Mouse (Mus musculus): ENCODE data around the gene Stat3. TPM values are rescaled to one million over a fixed set of nuclear protein-coding genes. Genes with fewer than 3 reads are reported as not detected.

Gene Stat3
- polyA plus RNA-seq, 1 experiment from 2014 or later, result 33.7 TPM

DNA sequence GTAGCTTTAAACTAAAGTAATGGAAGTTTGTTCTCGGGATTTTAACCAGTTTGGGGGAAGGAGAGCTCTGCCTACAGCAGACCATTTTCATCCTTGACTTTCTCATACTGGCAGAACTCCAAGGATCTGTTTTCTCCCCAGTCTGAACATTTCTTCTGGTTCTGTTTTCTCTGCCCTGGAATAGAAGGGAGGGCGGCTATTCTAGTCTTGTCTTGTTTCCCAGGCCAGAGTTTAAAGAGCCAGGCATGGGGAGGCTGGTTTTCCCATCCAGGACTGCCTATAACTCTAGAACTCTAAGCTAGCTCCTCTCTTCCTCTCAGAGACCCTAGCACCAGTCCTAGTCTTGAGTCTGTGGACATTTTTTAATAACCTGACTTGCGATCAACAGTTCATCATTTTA lies 20.5 kb upstream of the Stat3 start:
- Histone ChIP-seq H3K27me3 (ENCODE audit: insufficient read depth, poor library complexity, severe bottlenecking) (peaks cover 27% of the 10 kb centered on the region), H3K4me3 (no peak overlapping the region), H3K9me3 (no peaks in the 10 kb centered on the region), H3K27ac (no peak overlapping the region), H3K4me1 (peaks cover 63% of the 10 kb centered on the region), H3K36me3 (peaks cover 56% of the 10 kb centered on the region)
- WGBS, result 29% methylated on average over 3 of the region's 3 CpGs
- no peak for DNase-seq (ENCODE audit: low spot score)

DNA sequence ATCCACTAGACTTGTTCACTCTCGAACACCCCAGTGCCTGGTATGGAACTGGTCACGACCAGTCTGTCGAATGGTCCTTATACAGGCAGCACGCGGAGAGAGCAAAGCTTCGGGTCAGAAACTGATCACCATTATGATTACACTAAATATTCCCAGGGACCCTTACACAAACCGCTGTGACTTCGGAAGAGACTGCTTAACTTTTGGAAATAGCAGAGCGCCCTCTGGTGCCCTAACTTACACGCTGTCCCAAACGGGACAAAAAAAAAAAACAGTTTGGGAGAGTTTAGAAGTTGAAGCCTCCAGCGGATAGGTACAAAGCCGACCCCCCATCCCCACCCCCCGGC lies 20.1 kb upstream of the Stat3 start:
- H3K4me3 ChIP-seq, result peak overlapping the region; percentile 46
- no peak for DNase-seq (ENCODE audit: low spot score)
- peaks cover 52% of the 10 kb centered on the region for H3K36me3 ChIP-seq
- H3K4me1 ChIP-seq, result peaks cover 59% of the 10 kb centered on the region
- H3K27ac ChIP-seq, result no peak overlapping the region
- H3K27me3 ChIP-seq (ENCODE audit: insufficient read depth, poor library complexity, severe bottlenecking), result peaks cover 24% of the 10 kb centered on the region
- H3K9me3 ChIP-seq, result no peaks in the 10 kb centered on the region
- WGBS, result 5% methylated on average over 14 of the region's 14 CpGs

DNA sequence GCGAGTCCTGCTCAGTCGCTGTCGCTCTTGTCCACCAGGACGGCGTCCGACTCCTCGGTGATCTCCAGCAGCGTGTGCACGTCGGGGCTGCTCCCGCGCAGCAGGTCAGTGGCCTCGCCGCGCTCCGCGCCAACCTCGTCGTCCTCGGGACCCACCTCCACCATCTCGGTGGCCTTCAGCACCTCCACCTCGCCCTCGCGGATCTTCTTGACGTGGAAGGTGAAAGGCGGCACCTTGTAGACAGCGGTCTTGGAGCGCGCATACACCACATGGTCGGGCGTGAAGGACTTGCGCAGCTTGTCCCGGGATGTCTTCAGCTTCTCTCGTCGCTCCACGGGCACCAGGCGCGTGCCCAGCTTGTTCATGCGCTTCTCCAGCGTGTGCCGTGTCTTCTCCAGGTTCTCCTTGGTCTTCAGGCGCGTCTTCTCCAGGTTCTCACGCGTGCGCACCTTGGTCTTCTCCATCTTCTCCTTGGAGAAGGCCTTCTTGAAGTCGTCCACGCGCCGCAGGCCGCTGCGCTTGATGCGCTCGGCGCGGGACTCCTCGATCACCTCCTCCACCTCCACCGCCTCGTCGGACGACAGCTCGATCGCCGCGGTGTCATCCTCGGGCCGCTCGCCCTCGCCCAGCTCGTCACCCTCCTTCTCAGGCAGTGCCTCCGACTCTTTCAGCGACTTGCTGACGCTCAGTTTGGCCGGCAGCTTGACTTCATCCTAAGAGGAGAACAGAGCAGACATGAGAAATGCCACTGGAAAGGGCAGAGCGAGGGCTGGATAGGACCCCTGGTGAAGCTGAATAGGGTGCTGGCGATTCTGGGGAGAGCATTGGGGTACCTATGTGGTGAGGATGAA lies 19.5 kb upstream of the Stat3 start:
- peaks cover 53% of the 10 kb centered on the region for H3K4me1 ChIP-seq
- H3K36me3 ChIP-seq, result peaks cover 46% of the 10 kb centered on the region
- H3K9me3 ChIP-seq, result no peaks in the 10 kb centered on the region
- peak overlapping the region; percentile 46 for H3K4me3 ChIP-seq
- WGBS, result 26% methylated on average over 76 of the region's 76 CpGs
- peak overlapping the region; percentile 22; the same call in 1 of the 2 replicates for H3K27ac ChIP-seq
- peaks cover 24% of the 10 kb centered on the region for H3K27me3 ChIP-seq (ENCODE audit: insufficient read depth, poor library complexity, severe bottlenecking)
- no peak for DNase-seq (ENCODE audit: low spot score)

DNA sequence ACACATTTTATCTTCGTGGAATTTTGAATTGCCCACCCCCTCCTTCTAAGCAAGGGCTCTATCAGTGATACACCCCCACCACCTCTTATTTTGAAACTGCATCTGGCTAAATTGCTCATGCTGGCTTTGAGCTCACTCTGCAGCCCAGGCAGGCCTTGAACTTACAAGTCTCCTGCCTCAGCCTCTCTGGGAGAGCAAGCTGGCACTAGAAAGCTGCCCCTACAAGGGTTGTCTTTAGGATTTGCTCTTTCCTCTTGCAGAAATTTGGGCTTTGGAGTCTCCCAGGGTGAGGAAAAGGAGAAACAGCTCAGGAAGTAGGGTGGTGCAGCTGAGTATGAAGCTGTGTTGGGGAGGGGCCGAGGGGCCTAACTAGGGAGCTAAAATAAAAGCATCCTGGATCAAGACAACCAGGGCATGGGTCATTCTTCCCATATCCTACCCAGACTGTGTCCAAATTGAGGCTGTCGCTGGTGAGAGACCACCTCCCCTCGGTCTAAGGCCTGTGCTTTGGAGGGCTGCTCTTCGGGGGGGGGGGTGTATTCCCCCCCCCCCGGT lies 18.7 kb upstream of the Stat3 start:
- Histone ChIP-seq H3K4me3 (no peak overlapping the region), H3K36me3 (peaks cover 43% of the 10 kb centered on the region), H3K9me3 (no peaks in the 10 kb centered on the region), H3K27ac (no peak overlapping the region), H3K27me3 (ENCODE audit: insufficient read depth, poor library complexity, severe bottlenecking) (peaks cover 24% of the 10 kb centered on the region), H3K4me1 (peaks cover 45% of the 10 kb centered on the region)
- WGBS, result 42% methylated on average over 6 of the region's 6 CpGs
- DNase-seq (ENCODE audit: low spot score), result no peak

DNA sequence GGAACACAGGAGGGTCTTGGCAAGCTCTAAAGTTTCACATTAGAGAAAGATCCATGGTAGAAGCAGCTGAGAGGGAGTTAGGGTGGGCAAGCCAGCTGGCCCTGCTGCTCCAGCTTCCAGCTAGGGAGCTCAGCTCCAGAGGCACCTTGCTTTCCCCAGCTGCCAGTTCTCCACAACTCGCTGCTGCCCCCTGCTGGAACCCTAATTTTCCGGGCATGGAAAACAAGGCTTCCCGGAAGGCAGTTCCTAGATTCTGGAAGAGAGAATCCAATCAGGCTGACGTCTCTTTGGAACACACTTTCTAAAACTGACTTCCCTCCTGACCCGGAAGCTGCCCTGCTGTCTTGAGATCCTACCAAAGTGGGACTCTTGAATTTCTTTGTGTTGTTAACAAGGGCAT lies 17.9 kb upstream of the Stat3 start:
- Histone ChIP-seq H3K27me3 (ENCODE audit: insufficient read depth, poor library complexity, severe bottlenecking) (peaks cover 24% of the 10 kb centered on the region), H3K4me3 (no peak overlapping the region), H3K4me1 (peaks cover 45% of the 10 kb centered on the region), H3K9me3 (no peaks in the 10 kb centered on the region), H3K36me3 (peaks cover 37% of the 10 kb centered on the region), H3K27ac (no peak overlapping the region)
- DNase-seq (ENCODE audit: low spot score), result peak; percentile 94
- WGBS, result 7% methylated on average over 5 of the region's 5 CpGs

DNA sequence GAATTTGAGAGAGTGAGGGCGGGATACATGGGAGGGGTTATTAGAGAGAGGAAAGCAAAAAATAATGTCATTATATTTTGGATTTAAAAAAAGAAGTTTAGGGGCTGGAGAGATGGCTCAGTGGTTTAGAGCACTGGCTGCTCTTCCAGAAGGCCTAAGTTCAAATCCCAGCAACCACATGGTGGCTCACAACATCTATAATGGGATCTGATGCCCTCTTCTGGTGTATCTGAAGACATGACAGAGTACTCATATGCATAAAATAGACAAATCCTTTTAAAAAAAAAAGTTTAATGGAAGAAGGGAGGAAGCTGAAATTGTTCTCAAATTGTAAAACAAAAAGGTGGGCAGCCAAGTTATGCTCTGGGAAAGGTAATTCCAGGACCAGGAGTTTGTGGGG lies 10.2 kb upstream of the Stat3 start:
- Histone ChIP-seq H3K4me1 (peaks cover 18% of the 10 kb centered on the region), H3K4me3 (no peak overlapping the region), H3K27ac (no peak overlapping the region), H3K9me3 (no peaks in the 10 kb centered on the region), H3K36me3 (no peaks in the 10 kb centered on the region), H3K27me3 (ENCODE audit: insufficient read depth, poor library complexity, severe bottlenecking) (no peaks in the 10 kb centered on the region)
- no peak for DNase-seq (ENCODE audit: low spot score)
- 96% methylated on average over 1 of the region's 1 CpGs for WGBS

DNA sequence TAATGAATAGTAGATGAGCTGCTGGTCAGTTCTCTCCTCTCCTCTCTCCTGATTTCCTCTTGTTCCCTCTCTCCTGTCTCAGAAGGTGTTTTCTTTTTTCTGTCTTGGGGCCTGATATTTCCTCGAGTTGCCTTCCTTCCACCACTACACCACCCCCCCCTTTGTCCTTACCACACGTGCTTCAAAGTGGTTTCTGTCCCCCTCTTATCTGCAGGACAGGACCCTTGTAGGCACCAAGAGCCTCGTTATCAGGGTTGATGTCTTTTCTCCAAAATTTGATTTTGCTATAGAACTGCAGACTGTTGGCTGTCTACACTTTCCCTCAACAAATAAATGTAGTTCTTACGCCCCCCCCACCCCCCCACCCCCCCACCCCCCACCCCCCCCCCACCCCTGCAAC lies 9.0 kb upstream of the Stat3 start:
- no peak for DNase-seq (ENCODE audit: low spot score)

DNA sequence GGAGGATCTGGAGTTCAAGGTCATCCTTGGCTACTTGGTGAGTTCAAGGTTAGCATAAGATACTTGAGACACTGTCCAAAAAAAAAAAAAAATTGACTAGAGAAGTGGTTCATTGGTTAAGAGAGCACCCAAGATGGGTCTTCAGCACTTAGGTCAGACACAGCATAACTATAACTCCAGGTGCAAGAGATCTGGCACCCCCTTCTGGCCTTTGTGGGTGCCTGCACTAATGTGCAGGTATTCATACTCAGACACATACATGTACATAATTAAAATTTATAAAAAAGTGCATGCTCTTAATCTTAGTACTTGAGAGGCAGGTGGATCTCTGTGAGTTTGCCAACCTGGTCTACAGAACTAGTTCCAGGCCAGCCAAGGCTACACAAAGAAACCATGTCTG lies 8.2 kb upstream of the Stat3 start:
- Histone ChIP-seq H3K27me3 (ENCODE audit: insufficient read depth, poor library complexity, severe bottlenecking) (no peaks in the 10 kb centered on the region), H3K4me3 (no peak overlapping the region), H3K4me1 (peaks cover 14% of the 10 kb centered on the region), H3K27ac (no peak overlapping the region), H3K9me3 (no peaks in the 10 kb centered on the region), H3K36me3 (no peaks in the 10 kb centered on the region)
- DNase-seq (ENCODE audit: low spot score), result no peak

More for the DNA sequence above, 9.0 kb upstream of the Stat3 start:
- Histone ChIP-seq H3K4me1 (peaks cover 18% of the 10 kb centered on the region), H3K27me3 (ENCODE audit: insufficient read depth, poor library complexity, severe bottlenecking) (no peaks in the 10 kb centered on the region), H3K36me3 (no peaks in the 10 kb centered on the region), H3K27ac (no peak overlapping the region), H3K4me3 (no peak overlapping the region), H3K9me3 (no peaks in the 10 kb centered on the region)
- 30% methylated on average over 4 of the region's 4 CpGs for WGBS

DNA sequence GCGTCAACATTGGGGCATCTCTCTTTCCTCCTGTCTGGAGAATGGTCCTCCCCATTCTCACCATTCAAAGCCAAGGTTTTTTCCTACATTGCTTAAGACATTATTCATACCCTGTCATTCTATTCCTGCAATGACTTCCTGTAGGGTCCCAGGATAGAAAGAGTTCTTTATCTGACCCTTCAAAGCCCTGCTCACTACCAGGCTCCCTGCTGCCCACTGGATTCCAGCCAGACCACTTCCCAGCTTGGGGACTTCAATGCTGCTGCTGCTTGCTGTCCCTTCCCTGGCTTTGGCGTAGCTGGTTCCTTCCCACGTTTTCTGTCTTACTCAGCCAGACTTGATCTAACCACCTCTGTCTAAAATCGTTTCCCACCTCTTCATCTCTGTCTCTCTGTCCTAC lies 7.5 kb upstream of the Stat3 start:
- Histone ChIP-seq H3K27ac (no peak overlapping the region), H3K27me3 (ENCODE audit: insufficient read depth, poor library complexity, severe bottlenecking) (no peaks in the 10 kb centered on the region), H3K4me3 (no peak overlapping the region), H3K4me1 (peaks cover 7% of the 10 kb centered on the region; the same call in 1 of the 2 replicates), H3K36me3 (no peaks in the 10 kb centered on the region), H3K9me3 (no peaks in the 10 kb centered on the region)
- DNase-seq (ENCODE audit: low spot score), result no peak
- 40% methylated on average over 4 of the region's 4 CpGs for WGBS

DNA sequence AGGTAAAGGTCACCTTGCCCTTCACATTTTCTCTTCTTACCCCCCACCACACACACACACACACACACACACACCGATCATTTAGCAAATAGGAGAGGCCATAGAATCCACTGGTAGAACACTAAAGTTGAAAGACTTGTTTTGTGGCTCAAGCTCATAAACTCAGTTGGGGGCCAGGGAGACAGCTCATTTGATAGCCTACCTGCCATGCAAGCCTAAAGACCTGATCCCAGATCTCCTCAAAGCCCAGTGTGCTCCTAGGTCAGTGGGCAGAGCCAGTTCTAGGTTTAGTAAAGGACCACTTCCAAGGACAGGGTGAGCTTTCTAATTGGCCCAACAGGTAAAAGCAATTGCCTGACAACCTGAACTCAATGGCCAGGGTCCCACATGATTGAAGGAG lies 3.0 kb upstream of the Stat3 start:
- no peaks in the 10 kb centered on the region for H3K36me3 ChIP-seq
- WGBS, result 88% methylated on average over 1 of the region's 1 CpGs
- no peak overlapping the region for H3K27ac ChIP-seq
- H3K9me3 ChIP-seq, result no peaks in the 10 kb centered on the region
- peaks cover 22% of the 10 kb centered on the region for H3K4me1 ChIP-seq
- H3K4me3 ChIP-seq, result no peak overlapping the region
- H3K27me3 ChIP-seq (ENCODE audit: insufficient read depth, poor library complexity, severe bottlenecking), result no peaks in the 10 kb centered on the region
- DNase-seq (ENCODE audit: low spot score), result no peak

DNA sequence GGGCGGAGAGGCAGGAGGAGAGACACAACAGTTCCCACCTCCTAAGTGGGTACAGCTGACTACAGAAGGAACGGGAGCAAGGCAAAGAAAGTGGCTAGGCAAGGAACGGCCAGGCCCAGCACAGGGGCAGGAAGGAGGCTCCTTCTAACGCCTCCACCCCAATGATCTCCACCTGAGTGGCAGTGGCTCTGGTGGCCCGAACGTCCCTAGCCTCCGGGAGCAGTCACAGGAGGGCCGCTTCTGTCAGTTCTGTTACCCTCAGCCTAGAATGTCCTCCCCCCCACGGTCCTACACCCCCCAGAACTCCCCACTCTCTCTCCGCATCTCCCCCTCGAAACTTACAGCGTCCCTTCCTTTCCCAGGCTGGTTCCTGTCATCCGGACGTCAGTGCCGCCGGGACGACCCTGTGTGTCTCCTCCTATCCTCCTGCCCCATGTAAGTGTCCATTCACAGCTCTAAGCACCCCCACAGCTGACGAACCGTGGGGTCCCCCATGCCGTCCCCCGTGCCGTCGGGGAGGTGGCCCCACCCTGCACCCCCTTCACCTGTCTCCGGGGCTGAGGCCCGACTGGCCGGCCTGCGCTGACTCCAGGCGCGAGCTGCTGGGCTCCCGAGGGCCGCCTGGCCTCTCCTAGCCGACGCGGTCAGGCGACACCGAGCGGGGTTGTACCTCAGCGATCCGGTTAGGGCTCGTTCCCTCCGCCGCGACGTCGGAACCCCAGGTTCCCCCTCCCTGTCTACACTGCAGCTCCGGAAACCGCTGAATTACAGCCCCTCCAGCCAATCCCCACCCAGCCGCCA lies 429 bp downstream of the Stat3 start:
- H3K27me3 ChIP-seq (ENCODE audit: insufficient read depth, poor library complexity, severe bottlenecking), result no peaks in the 10 kb centered on the region
- H3K27ac ChIP-seq, result peak overlapping the region; percentile 97
- peaks cover 34% of the 10 kb centered on the region for H3K4me1 ChIP-seq
- DNase-seq (ENCODE audit: low spot score), result no peak
- peak overlapping the region; percentile 95 for H3K4me3 ChIP-seq
- WGBS, result under 1% methylated on average over 48 of the region's 48 CpGs
- H3K36me3 ChIP-seq, result no peaks in the 10 kb centered on the region
- H3K9me3 ChIP-seq, result no peaks in the 10 kb centered on the region

DNA sequence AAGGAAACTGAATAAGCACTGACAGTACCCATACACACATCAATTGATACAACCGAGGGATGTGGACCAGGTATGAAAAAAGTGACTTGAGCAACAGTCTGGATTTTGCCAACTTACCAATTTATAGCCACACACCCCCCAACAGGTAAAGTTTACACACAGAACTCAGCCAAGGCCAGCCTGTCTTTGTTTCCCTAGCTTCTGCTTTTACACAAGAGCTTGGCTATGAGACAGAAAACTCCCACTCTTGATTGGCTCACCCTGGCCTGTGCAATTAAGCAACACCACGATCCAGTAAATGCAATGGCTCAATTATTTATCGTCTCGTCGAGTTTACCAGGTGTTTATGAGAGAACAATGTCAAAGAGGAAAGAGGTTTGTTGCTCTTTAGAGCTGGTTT lies 1.2 kb downstream of the Stat3 start:
- DNase-seq (ENCODE audit: low spot score), result no peak
- H3K36me3 ChIP-seq, result no peaks in the 10 kb centered on the region
- peak overlapping the region; percentile 95 for H3K4me3 ChIP-seq
- no peaks in the 10 kb centered on the region for H3K9me3 ChIP-seq
- H3K27me3 ChIP-seq (ENCODE audit: insufficient read depth, poor library complexity, severe bottlenecking), result no peaks in the 10 kb centered on the region
- H3K27ac ChIP-seq, result peak overlapping the region; percentile 97; the same call in 1 of the 2 replicates
- WGBS, result 36% methylated on average over 5 of the region's 5 CpGs
- peaks cover 34% of the 10 kb centered on the region for H3K4me1 ChIP-seq

DNA sequence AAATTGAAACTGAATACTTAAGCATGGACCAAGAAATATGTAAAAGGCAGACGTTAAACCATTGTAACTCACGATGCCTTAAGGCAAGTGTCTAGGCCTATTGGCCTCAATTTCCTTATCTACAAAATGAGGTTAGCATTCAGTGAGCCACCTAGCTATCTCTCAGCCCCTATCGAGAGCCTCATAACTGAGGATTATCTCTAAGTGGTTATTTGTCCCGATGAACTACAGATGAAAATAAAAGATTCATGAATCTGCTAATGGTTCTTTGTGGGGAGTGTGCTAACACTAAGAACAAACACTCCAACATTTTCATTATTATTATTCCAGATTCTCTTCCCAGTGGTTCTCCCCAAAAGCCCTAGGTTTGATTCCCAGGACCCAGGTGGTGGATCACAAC lies 2.0 kb downstream of the Stat3 start:
- no peak overlapping the region for H3K4me3 ChIP-seq
- DNase-seq (ENCODE audit: low spot score), result no peak
- 44% methylated on average over 4 of the region's 4 CpGs for WGBS
- peaks cover 34% of the 10 kb centered on the region for H3K4me1 ChIP-seq
- H3K9me3 ChIP-seq, result no peaks in the 10 kb centered on the region
- no peak overlapping the region for H3K27ac ChIP-seq
- H3K27me3 ChIP-seq (ENCODE audit: insufficient read depth, poor library complexity, severe bottlenecking), result no peaks in the 10 kb centered on the region
- H3K36me3 ChIP-seq, result no peaks in the 10 kb centered on the region
